Mouse (Mus musculus) urinary bladder, adult 2 months (tissue): ENCODE measurements around the gene Cir1. TPM values are rescaled to one million over a fixed set of nuclear protein-coding genes. Genes with fewer than 3 reads are reported as not detected.

ENCODE experiments used
- DNase-seq: peaks from one replicate; pipeline ENCODE4 v3.0.0; 2022; ENCODE audit warnings: low spot score
- polyA plus RNA-seq: library from polyadenylated mRNA; depleted of rRNA; stranded (reverse); fragments of >200 nt; gene quantifications from 2 replicates; pipeline ENCODE4 v1.2.3, GENCODE M21; 2012; rRNA removed

Cir1 gene
- 21.7 and 23.4 TPM in 2 replicates for polyA plus RNA-seq

DNA sequence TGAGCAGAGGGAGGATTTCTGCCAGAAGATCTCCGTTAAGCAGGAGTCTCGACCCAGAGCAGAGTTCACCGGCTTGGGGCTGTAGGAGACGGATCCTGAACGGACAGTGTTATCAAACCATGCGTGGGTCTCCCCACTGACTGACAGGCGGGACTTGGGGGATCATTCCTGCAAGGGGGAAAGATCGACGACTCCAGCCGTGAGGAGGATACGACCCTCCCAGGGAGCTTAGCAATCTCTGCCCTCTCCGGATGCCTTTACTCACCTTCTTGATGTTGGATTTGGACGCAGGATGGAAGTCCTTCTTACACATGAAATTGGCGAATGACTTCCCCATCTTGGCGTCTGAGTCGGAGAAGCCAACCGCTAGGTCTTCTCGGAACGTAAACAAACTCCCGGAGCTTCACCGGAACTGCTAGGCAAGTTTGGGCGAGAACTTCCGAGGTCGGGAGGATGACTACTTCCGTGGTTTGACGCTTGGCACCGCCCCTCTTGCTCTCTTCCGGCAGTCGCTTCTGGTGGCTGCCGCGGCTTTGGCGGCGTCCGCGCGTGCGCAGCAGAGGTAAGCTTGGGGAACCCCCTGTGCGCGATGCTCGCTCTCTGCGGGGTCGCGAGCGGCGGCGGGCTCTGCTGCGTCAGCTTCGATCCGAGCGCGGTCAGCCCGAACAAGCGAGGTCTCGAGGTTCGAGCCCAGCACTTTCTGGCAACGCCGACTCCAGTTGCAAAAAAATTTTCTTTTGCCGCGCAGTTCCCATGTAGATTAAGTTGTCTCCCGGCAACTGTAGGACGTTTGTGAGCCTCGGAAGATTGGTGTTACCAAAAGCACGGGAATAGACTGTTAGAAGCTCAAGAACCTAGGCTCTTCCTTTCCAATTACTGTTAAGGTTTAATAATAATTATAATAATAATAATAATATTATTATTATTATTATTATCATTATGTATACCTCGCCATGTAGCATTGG is at the start of gene Cir1, which contains the start of gene Scrn3:
Cir1 (minus strand) TSS at position 550 of the 965 bp plus-strand sequence.
Scrn3 (plus strand) TSS at position 450 of the 965 bp plus-strand sequence.
- peak; percentile 81 for DNase-seq

DNA sequence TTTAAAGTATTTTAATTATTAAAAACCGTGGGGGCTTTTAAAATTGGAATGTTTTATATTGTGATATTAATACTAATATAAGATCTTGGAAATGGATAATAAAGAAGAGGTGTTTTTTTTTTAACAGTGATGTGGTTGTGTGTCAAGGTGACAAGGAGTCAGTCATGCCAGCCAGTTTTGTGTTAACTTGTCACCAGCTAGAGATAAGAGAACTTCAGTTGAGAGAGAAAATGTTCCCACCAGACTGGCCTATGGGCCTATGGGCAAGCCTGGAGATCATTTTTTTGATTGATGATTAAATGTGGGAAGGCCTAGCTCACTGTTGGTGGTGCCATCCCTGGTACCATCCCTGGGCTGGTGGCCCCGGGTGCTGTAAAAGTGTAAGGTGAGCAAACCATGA is 48.0 kb upstream of the Cir1 start:
- DNase-seq = no peak

DNA sequence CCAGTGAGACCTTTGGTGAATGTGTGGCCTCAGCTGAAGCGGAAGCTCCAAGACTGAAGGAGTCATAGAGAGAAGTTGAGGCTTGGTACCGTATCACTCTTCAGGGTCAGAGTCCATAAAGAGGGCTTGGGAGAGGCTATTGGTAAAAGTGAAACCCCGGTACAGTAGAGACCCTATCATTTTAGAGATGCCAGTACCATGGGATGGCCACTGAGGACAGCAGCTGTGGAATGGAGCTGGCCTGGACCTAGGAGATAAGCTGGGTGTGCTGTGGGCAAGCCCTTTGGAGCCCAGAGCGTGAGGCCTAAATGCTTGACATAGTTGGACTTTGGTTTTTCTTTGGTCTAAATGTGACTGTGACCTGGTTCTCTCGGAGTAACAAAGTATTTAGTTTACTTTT is 47.4 kb upstream of the Cir1 start:
- DNase-seq = no peak

DNA sequence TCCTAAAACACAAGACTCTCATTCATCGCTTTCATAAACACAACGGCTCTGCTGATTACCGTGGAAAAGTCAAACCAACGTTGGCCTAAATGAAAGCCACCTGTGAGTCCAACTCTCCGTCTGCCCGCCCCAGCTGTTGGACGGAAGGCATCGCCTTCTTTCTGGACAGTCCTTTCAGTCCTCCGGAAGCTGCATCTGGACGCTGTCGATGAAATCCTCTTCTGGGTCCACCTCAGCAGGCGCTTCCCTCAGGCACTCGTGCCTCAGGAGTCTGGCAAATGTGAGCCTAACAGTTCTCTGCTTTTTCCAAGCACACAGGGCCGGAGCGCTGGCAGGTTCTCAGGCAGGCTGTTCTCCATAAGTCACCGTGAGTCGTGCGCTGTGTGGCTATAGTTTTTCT is 44.5 kb upstream of the Cir1 start:
- no peak for DNase-seq

DNA sequence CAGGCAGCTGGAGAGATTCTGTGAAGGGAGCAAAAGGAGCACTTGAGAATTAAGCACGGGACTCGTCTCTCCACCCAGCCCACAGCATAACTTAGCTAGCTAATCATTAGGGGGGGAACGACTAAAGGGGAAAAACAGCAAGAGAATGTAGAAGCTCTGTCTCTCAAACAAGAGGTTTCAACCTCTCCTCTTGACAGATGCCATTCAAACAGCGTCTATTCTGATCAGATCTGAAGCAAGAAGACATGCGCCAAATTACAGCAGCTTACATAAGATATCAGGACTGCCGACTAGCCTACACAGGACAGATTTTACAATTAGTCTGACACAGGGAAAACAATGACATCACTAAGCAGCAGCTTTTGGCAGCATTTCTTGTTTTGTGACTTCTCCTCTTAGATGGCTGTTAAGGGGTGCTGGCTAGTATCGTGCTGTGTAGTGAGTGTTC is 39.5 kb upstream of the Cir1 start:
- DNase-seq = no peak

DNA sequence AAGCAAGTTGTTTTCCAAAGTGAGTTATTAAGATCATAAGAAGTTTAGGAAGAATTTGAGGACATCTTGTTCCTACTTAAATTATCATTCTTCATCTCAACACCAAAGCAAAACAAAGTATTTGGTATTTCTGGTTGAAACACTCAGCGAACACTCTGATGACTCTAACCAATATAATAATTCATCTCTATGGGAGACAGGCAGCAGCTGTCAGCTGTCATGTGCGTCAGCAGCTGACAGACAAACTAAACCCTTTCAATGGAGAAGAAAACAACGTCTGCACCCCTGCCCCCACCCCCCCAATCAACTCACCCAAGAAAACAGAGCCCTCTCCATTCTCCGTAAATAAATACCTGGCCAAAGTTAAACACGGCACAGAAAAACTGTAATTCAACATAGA is 39.0 kb upstream of the Cir1 start:
- DNase-seq = no peak

DNA sequence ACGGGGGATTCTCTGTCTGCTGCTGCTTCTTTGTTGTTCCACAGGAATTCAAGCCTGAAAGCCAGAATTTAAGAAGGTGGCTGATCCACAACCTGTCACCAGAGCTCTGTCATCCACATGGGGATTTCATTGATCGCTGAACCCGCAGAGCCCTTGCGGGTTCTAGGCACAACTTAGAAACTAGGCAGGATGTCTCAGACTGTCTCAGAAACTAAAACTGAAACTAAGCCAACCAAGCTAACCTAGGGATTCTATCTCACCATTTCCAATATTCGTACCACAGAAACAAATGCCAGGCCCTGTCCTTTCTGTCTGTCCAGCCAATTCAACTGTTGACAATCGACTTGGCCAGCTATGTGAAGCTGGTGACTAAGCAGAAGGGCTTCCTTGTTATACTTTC is 35.7 kb upstream of the Cir1 start:
- no peak for DNase-seq

DNA sequence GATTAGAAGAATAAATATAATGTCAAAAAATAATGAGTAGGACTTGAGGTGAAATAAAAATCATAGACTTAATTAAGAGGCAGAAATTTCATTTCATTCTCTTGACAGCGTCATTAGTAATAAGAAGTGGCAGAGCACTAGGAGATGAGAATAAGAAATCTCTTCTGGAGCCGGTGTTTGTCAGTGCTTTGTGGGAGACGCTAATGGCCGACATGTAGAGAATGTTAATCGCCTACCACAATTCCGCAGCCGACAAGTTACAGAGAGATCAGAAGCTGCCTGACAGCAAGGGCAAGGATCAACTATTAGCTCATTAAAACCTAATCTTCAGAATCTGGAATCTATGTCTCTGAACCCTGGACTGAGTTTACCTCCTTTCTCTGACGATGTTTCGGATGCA is 35.3 kb upstream of the Cir1 start:
- DNase-seq = no peak

DNA sequence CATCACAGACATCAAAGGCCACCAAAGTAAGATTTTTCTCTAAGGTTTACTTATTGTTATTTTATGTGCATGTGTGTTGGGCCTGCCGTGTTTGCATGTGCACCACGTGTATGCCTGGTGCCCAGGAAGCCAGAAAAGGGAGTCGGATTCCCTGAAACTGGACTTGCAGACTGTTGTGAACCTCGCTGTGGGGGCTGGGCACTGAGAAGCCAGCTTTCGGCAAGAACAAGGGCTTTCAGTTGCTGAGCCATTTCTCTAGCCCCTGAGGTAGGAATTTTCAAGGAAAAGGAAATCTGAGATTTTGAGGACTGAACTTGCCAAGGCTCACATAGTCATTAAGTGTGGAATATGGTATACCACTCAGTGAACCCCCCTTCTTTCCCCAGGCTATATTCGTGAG is 34.6 kb upstream of the Cir1 start:
- no peak for DNase-seq

DNA sequence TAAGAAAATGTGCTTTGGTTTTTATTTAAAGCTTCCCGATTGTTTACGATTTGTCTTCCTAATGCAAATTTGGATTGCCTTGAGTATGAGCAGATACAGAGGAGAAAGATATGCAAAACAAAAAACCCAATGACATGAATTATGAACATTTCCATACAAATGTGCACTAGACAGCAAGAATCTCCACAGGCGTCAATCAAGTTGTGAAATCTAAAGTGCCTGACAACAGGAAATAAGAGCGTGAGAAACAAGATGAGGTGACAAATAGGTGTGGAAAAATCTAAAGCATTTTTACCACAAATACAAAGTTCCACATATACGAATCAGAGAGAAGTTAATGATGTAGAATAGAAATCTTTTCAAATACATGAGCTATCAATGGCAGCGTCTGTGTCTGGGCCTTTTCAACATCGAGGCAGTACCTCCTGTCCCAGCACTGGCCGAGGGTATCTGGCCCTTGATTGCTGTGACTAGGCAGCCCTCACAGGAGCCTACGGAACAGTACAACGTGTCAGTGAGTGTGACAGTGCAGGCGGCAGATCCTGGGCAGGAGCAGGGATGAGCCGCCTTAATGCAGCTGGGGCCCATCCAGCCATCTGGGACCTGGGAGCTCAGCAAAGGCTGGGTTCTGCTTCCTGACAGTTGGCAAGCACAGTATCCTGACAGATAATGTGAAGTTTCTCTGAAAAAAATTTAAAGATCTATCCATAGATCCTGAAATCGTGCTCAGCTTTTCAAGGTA is 34.0 kb upstream of the Cir1 start:
- DNase-seq = no peak

DNA sequence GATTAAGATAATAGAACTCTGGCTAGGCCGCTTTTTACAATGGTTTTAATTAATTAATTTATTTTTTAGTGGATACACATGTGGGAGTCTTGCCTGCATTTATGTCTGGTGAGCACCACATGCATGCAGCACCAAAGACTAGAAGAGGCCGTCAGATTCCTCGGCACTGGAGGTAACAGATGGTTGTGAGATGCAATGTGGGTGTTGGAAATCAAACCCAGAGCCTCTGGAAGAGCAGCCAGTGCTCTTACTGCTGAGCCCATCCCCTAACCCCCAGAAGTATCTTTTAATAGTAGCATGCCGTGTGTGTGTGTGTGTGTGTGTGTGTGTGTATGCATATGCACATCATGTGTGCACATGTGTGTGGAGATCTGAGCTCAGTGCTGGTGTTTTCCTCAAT is 32.7 kb upstream of the Cir1 start:
- DNase-seq = no peak

DNA sequence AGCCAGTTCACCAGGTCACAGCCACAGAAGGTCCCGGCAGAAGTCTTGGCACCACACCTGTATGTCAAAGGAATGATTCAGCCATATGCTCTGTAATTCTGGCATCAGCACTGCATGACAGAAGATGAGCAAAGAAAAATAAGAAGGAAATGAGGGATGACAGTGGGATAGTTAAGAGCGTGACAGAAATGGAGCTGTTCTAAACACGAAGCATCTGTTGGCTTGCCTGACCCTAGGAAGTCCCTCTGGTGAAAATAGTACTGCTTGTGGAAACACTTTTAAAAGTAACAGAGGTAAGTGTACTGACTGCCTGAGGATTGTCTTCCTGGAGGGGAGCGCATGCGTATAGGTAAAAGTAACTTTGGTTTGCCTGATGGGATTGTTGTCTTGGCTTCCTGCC is 31.2 kb upstream of the Cir1 start:
- DNase-seq = no peak

DNA sequence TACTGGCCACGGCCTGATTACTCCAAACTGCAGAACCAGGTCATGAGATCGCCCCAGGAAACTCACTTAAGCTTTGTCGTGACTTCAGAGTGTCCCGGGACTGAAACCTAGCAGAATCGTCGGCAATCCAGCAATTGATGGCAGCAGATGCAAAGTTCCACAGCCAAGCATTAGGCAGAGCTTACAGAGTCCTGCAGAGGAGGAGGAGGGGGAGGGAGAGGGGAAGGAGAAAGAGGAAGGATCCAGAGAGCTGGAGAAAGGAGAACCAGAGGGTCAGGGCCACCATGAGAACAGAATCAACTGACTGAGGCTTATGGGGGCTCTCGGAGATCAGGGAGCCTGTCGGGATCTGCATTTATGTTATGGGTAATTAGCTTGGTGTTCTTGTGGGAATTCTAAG is 25.9 kb upstream of the Cir1 start:
- DNase-seq = no peak

DNA sequence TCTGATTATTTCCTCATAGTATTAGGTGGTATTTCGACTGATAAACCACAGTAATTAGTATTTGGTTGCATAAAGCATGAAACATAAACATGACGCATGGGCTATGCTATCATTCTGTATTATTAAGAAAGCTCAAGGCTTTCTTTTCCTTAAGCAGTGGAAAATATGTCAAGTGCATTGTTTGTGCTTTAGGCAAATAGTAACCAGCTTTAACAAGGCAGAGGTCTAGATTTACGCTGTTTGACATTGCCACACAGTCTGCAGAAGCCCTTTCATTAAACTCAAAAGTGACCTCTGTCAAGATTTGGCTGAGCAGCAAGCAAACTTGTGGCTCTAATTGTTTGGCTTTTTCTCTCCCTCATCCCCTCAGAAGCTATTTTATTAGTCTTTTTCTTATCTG is 23.4 kb upstream of the Cir1 start:
- DNase-seq = no peak

DNA sequence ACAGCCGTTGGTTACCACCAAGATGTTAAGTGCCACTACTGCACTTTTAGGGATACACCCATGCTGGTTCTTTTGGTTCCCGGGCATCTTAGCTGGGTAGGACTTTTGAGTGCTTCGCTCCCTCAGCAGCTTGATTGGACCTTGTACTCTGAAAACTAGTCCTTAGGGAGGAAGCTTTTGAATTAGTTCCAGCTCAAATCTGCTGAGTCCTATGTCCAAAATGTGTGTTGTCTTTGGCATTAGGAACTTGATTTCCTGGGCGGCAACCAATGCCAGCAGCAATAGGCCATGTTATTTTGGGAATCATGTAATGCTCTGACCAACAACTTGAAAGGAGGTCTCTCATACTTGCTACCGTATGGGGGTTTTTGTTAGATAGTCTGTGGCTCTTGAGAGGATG is 13.4 kb upstream of the Cir1 start:
- DNase-seq = no peak

DNA sequence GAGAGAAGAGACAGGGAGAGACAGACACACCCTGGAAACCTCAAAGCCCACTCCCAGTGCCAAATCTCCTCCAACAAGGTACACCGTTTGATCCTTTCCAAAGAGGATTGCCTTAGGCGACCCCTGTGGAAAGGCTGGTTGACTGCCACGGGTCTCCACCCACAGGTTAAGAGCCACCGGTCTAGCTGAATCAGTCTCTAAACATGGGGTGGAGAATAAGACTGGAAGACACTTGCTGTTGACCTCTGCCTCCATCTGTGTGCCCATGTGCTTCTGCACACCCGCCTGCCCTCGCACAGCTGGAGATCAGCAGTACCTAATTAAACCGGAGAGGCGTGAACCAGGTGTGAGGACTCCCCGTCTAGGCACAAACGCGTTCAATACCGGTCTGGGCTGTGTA is 10.5 kb upstream of the Cir1 start:
- DNase-seq = no peak

DNA sequence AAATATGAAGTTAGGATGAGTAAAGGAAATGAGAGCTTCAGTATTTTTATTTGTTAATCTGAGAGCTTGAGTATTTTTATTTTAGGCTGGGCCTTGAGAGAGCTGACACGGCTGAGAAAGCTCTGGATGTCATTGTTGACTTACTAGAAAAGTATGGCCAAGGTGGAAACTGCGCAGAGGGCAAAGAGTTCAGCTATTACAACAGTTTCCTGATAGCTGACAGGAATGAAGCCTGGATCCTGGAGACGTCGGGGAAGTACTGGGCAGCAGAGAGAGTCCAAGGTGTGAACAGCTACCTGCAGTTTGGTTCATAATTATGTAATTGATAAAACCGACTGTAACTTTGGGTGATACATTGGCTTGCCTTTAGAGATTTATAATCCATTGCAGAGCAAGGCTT is 6.7 kb upstream of the Cir1 start:
- DNase-seq = no peak

DNA sequence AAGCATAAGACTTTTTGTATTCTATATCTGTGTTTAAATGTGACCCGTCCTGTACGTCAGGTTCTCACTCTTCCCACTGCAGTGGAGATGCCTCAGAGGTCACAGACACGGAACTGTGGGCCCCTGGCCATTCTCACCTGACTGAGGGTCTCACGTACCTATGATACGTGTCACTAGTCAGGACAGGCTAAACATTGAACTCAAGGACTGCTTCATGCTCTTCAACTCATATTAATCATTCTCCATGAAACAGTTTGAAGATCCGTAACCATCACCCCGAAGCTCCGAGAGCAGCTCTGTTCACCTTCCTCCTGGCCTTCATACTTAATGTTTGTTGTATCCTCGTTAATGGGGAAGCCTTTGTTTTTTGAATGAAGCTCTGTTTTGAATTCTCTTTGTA is 4.9 kb upstream of the Cir1 start:
- no peak for DNase-seq

DNA sequence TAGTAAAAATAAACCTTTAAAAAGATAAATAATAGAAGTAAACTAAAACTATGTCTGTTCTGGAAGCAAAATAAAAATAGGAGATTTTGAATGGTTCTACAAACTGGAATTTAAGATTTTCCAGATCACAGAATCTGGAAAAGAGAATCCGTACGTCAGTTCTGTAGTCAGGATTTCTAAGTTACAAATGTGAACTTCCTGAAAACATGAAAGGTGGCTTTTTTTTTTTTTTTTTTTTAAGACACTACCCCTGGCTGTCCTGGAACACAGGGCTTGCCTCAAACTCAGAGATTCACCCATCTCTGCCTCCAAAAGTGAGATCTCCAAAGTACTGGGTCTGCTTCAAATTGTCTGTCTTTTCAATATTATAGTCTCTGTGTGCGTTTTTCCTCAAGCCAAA is 1.8 kb upstream of the Cir1 start:
- no peak for DNase-seq

DNA sequence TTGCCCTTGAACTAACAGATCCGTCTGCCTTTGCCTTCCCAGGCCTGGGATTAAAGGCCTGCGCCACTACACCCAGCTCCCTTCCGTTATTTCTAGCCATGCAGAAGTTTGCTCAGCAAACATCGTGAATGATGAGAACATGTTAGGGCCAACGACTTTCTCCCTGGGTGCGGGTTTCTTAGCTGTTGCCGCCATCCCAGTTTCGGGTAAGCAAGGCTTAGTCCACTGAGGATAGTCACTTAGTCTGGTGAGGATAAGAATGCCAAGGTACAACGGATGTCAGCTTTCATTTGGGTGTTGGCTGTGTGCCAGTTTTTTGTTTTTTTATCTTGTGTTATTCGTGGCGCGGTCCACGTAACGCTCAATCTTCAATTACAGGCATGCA is 608 bp upstream of the Cir1 start:
- DNase-seq = peak; percentile 31

DNA sequence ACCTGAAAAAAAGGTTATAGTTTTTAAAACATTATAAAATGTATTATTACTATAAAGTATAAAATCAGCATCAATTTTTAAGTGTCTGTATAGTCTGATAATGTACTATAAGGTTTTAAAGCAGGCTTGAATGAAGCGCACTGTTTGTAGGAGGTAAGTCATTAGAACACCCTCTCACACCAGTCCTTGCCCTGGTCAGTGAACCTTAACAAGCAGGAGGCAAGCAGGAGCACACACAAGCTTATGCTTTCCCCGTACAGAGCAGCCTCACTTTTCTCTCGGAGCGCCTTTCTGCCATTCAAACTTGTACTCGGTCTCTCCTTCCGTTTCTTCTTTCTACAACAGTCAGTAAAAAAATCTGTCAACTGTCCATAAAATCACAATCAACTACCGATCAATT is 6.5 kb downstream of the Cir1 start:
- DNase-seq = no peak

DNA sequence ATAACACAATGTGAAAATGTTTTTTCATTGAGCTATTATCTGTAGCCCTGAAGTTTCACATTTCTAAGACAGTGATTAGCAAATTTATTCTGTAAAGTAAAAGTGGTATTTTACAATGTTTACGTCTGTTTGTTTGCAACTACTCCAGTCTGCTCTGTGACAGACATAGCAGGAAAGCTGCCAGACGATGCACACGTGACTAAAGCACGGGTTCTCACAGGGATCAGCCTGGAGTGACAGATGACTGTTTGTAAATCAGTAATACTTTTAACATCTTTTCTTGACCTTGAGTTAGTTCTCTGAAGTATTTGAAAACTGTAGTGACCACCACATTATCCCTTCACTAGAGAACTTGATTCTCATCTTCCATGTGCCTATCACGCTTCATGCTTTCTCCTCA is 8.0 kb downstream of the Cir1 start:
- no peak for DNase-seq

DNA sequence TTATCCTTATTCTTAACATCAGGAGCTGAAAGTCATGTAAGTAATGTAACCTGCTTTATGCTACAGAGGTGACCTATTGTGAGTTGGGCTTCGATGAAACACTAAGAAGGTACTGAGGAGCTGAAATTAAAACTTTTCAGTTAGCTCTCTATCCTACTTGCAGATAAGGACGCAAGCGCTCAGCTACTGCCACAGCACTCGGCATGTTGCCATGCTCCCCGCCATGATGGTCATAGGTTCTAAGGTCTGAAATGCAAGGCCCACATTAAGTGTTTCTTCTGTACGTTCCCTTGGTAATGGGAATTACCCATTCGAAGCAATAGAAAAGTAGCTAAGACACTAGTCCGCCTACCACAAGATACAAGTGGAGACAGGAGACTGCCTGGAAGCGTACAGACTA is 9.8 kb downstream of the Cir1 start:
- no peak for DNase-seq
